Mouse (Mus musculus) C2C12 (cell line): Measurements from ENCODE around the gene Efl1. TPM values are rescaled to one million over a fixed set of nuclear protein-coding genes. Genes with fewer than 3 reads are reported as not detected.
"Not testable (repeated sequence)": the region's sequence is repeated elsewhere in the genome, so short reads cannot be mapped to it uniquely, and the experiment has no call there.

Experiments
- H3K27me3 ChIP-seq: one replicate; pipeline ENCODE4 v1.6.1; 2011; ENCODE audit not compliant: control insufficient read depth, insufficient read depth, insufficient read length
- H3K36me3 ChIP-seq: one replicate; pipeline ENCODE4 v1.6.1; 2011; ENCODE audit not compliant: control insufficient read depth, insufficient read depth
- H3K4me3 ChIP-seq: one replicate; pipeline ENCODE4 v1.5.1; 2011; ENCODE audit warnings: mild to moderate bottlenecking, control low read depth; ENCODE audit not compliant: poor library complexity, insufficient read depth, severe bottlenecking
- H3K79me2 ChIP-seq: one replicate; pipeline ENCODE4 v1.6.1; 2011; ENCODE audit not compliant: control insufficient read depth, insufficient read depth
- H3K79me3 ChIP-seq: one replicate; pipeline ENCODE4 v1.6.1; 2011; ENCODE audit warnings: low read depth, control low read depth
- H3ac ChIP-seq: one replicate; pipeline ENCODE3; 2011; ENCODE audit warnings: low read depth; ENCODE audit not compliant: control insufficient read depth, insufficient read length
- CEBPB ChIP-seq: IDR thresholded peaks from one replicate; pipeline ENCODE4 v1.6.1; 2011; ENCODE audit warnings: low read depth, mild to moderate bottlenecking, control low read depth, moderate library complexity
- CTCF ChIP-seq: IDR thresholded peaks from one replicate; pipeline ENCODE4 v1.5.1; 2011; ENCODE audit not compliant: control insufficient read depth, insufficient read depth, insufficient read length
- FOSL1 ChIP-seq: IDR thresholded peaks from one replicate; pipeline ENCODE4 v1.8.0; 2011; ENCODE audit warnings: mild to moderate bottlenecking, low read length; ENCODE audit not compliant: poor library complexity, insufficient read depth, severe bottlenecking
- MAX ChIP-seq: IDR thresholded peaks from one replicate; pipeline ENCODE4 v1.6.1; 2011; ENCODE audit warnings: mild to moderate bottlenecking, control low read depth
- MYOD1 ChIP-seq: IDR thresholded peaks from one replicate; pipeline ENCODE4 v1.6.1; 2011; ENCODE audit warnings: low read depth; ENCODE audit not compliant: control insufficient read depth, insufficient read length
- MYOG ChIP-seq: IDR thresholded peaks from one replicate; pipeline ENCODE4 v1.6.1; 2011; ENCODE audit not compliant: control insufficient read depth, insufficient read length; ENCODE audit errors: extremely low read depth
- USF1 ChIP-seq: IDR thresholded peaks from one replicate; pipeline ENCODE4 v1.6.1; 2011; ENCODE audit warnings: low read depth, mild to moderate bottlenecking, control low read depth, moderate library complexity
- polyA plus RNA-seq: library from polyadenylated mRNA; unstranded; fragments of >200 nt; fragmentation: generic; extraction: Trizol; gene quantifications from one replicate; pipeline ENCODE4 v1.2.1, GENCODE M21; 2012; ENCODE audit warnings: missing spikeins

Efl1 gene
- polyA plus RNA-seq, 1 experiment, result 9.9 TPM

- H3K79me3 ChIP-seq, result no peaks in the 10 kb centered on the region
- H3K79me2 ChIP-seq, result no peaks in the 10 kb centered on the region
- H3K4me3 ChIP-seq, result no peak overlapping the region
- H3K36me3 ChIP-seq, result peaks cover 5% of the 10 kb centered on the region
- H3ac ChIP-seq, result no peak overlapping the region
- TF ChIP-seq MYOD1 (no peak), CTCF (no peak), USF1 (no peak), MAX (no peak), FOSL1 (no peak), CEBPB (no peak), MYOG (no peak)
- H3K27me3 ChIP-seq, result no peaks in the 10 kb centered on the region
Measured at GRCm38 (mm10) chr7:82758521-82758920, 110.1 kb downstream of the Efl1 start.

DNA sequence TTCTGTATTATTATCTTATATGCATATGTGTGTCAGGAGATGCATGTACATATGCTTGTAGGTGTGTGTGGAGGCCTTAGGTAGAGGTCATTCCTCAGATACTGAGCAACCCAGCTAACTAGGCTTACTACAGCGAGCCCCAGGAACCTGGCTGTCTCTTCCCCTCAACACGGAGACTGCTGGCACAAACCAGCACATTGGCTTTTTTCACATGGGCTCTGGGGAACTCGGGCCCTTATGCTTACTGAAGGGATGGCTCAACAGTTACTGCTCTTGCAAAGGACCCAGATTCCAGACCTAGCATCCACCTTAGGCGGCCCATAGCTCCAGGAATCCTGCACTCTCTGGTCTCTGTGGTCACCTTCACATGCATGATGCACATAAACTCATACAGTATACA lies 110.7 kb downstream of the Efl1 start:
- Histone ChIP-seq H3K4me3 (no peak overlapping the region), H3K79me3 (no peaks in the 10 kb centered on the region), H3ac (no peak overlapping the region), H3K36me3 (peaks cover 5% of the 10 kb centered on the region), H3K79me2 (no peaks in the 10 kb centered on the region), H3K27me3 (no peaks in the 10 kb centered on the region)
- TF ChIP-seq FOSL1 (no peak), CTCF (no peak)

- no peaks in the 10 kb centered on the region for H3K79me3 ChIP-seq
- no peaks in the 10 kb centered on the region for H3K79me2 ChIP-seq
- H3K36me3 ChIP-seq, result peaks cover 5% of the 10 kb centered on the region
- no peak overlapping the region for H3ac ChIP-seq
- H3K27me3 ChIP-seq, result no peaks in the 10 kb centered on the region
- H3K4me3 ChIP-seq, result no peak overlapping the region
- no peak for TF ChIP-seq MYOG
- TF ChIP-seq MYOD1, result no peak
- TF ChIP-seq CEBPB, result no peak
- no peak for TF ChIP-seq CTCF
- no peak for TF ChIP-seq FOSL1
- no peak for TF ChIP-seq USF1
- TF ChIP-seq MAX, result no peak
Measured at GRCm38 (mm10) chr7:82764951-82765350, 116.5 kb downstream of the Efl1 start.

DNA sequence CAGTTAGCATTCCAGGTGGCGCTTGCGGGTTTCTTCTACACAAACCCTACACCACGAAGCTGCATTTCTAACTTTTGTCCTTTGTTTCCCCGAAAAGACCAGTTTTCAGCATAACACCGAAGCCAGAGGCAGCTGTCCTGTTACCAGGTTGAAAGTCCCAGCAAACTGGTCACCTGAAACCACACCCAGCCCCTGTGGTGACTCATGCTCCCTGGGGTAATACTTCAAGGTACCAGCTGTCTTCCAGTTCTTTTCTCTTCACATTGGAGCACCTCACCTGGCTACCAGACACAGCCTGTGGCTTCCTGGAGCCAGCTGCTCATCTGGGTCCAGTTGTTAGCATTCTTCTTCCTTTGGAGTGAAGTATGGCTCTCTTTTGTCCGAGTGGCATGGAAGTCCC lies 118.2 kb downstream of the Efl1 start:
- Histone ChIP-seq H3K27me3 (no peaks in the 10 kb centered on the region), H3ac (no peak overlapping the region), H3K79me2 (no peaks in the 10 kb centered on the region), H3K4me3 (no peak overlapping the region), H3K79me3 (no peaks in the 10 kb centered on the region), H3K36me3 (peaks cover 5% of the 10 kb centered on the region)
- TF ChIP-seq CTCF (no peak), MYOD1 (no peak), MAX (no peak), MYOG (no peak), FOSL1 (no peak), CEBPB (no peak), USF1 (no peak)

- Histone ChIP-seq H3K4me3 (no peak overlapping the region), H3ac (no peak overlapping the region), H3K79me2 (no peaks in the 10 kb centered on the region), H3K36me3 (peaks cover 7% of the 10 kb centered on the region), H3K79me3 (no peaks in the 10 kb centered on the region), H3K27me3 (no peaks in the 10 kb centered on the region)
- TF ChIP-seq FOSL1 (no peak), USF1 (no peak), MAX (no peak), CTCF (no peak), MYOG (no peak), CEBPB (no peak), MYOD1 (no peak)
Measured at GRCm38 (mm10) chr7:82770207-82770606, 121.8 kb downstream of the Efl1 start.

GRCm38 (mm10) chr7:82770957-82771660 lies 122.7 kb downstream of the Efl1 start:
- H3K36me3 ChIP-seq, H3K4me3 ChIP-seq, H3K79me2 ChIP-seq, H3K27me3 ChIP-seq, H3K79me3 ChIP-seq, H3ac ChIP-seq: not testable (repeated sequence)

- not testable (repeated sequence) for H3K4me3 ChIP-seq, H3K79me2 ChIP-seq, H3K36me3 ChIP-seq, H3K27me3 ChIP-seq, H3K79me3 ChIP-seq, H3ac ChIP-seq
Measured at GRCm38 (mm10) chr7:82771661-82772021, 123.2 kb downstream of the Efl1 start.
